Mouse (Mus musculus) testis, adult 2 months (tissue): ENCODE measurements around the gene Tnk2. TPM values are rescaled to one million over a fixed set of nuclear protein-coding genes. Genes with fewer than 3 reads are reported as not detected.
"Not testable (repeated sequence)": the region's sequence is repeated elsewhere in the genome, so short reads cannot be mapped to it uniquely, and the experiment has no call there.

Experiments used
- H3K27ac ChIP-seq: fragments of 200-500 bp; 2 replicates; pipeline ENCODE4 v1.5.1; 2012; ENCODE audit warnings: low read depth, low read length; ENCODE audit not compliant: control insufficient read depth, insufficient read depth
- H3K27me3 ChIP-seq: fragments of 200-500 bp; 2 replicates; pipeline ENCODE4 v1.6.1; 2012; ENCODE audit warnings: mild to moderate bottlenecking, low read length, moderate library complexity; ENCODE audit not compliant: control insufficient read depth, insufficient read depth
- H3K36me3 ChIP-seq: fragments of 200-500 bp; 2 replicates; pipeline ENCODE4 v1.6.1; 2012; ENCODE audit warnings: mild to moderate bottlenecking, low read length; ENCODE audit not compliant: control insufficient read depth, insufficient read depth
- H3K4me1 ChIP-seq: fragments of 200-500 bp; 2 replicates; pipeline ENCODE4 v1.6.1; 2012; ENCODE audit warnings: low read length; ENCODE audit not compliant: control insufficient read depth, insufficient read depth
- H3K4me3 ChIP-seq: fragments of 200-500 bp; 2 replicates; pipeline ENCODE4 v1.5.1; 2012; ENCODE audit warnings: low read depth, mild to moderate bottlenecking, low read length, moderate library complexity, mixed read lengths; ENCODE audit not compliant: control insufficient read depth
- CTCF ChIP-seq: fragments of 200-500 bp; IDR thresholded peaks from 2 replicates; pipeline ENCODE4 v1.5.1; 2012; ENCODE audit warnings: low read depth, mild to moderate bottlenecking, inconsistent platforms, low read length, moderate library complexity; ENCODE audit not compliant: control insufficient read depth, insufficient read depth, insufficient replicate concordance
- POLR2A ChIP-seq: fragments of 200-500 bp; IDR thresholded peaks from 2 replicates; pipeline ENCODE4 v1.6.1; 2012; ENCODE audit warnings: low read depth, mild to moderate bottlenecking, inconsistent platforms, low read length, moderate library complexity; ENCODE audit not compliant: control insufficient read depth
- polyA plus RNA-seq: library from polyadenylated mRNA; depleted of rRNA; stranded (reverse); fragments of >200 nt; gene quantifications from 2 replicates; pipeline ENCODE4 v1.2.3, GENCODE M21; 2012

The Tnk2 gene
- polyA plus RNA-seq, 1 experiment, result 21.4 TPM

DNA sequence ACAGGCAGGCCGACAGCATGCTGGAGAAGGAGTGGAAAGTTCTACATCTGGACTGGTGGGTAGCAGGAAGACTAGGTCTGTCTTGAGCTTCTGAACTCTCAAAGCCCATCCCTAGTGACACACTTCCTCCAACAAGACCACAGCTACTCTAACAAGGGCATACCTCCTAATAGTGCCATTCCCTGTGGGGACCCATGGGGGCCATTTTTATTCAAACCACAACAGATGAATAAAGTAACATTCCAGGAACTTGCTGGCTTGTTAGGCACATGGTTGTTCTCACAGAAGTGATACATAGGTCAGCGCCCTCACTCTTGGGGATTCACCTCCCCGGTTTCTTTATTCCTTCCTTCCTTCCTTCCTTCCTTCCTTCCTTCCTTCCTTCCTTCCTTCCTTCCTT lies 7.3 kb upstream of the Tnk2 start:
- no peak for TF ChIP-seq POLR2A
- TF ChIP-seq CTCF, result no peak
- H3K36me3 ChIP-seq, result no peaks in the 10 kb centered on the region
- H3K4me1 ChIP-seq, result peaks cover under 1% of the 10 kb centered on the region
- no peaks in the 10 kb centered on the region for H3K27me3 ChIP-seq
- no peak overlapping the region; the same call in 1 of the 2 replicates for H3K4me3 ChIP-seq
- H3K27ac ChIP-seq, result no peak overlapping the region

DNA sequence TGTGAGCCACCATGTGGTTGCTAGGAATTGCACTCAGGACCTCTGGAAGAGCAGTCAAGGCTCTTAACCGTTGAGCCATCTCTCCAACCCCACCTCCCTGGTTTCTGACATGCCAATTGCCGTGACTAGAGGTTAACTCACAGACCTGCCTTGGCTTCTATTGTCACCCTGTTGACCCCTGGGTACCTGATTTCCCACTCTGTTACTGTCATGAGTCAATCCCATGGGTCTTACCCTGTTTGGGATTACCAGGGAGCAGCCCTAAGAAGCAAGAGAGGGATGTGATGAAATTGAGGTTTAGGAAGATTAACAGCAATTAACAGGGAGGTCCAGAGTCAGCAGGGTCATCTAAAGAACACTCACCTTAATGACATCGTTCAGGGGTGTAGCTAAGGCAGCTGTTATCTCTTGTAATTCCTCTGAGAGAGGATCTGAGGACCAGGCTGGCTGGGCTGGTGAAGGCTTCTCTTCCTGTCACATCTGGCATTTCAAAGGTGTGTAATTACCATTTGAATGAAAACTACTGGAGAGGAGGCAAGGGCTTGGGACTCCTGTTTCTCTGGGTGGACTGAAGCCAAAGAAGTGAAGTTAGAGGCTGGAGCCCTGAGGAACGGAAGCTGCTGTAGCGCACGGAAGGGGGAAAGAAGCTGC lies 6.7 kb upstream of the Tnk2 start:
- H3K27ac ChIP-seq, result no peak overlapping the region
- TF ChIP-seq CTCF (no peak), POLR2A (no peak)

DNA sequence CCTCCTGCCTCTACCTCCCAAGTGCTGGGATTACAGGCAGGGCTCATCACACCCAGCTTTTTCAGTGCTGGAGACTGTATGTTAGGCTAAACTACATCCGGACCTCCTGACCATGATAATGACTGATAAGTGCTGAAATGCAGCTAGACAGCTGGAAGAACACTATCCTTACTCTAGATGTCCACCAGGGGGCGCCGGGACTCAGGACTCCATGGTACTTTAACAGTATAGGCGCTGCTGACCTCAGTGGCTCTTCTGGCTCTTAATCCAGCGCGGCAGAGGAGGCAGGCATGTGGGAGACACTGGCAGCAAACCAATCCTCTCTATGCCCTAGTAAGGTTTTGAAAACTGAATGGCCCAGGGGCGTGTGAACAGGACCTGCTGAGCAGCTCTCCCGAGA lies 5.2 kb upstream of the Tnk2 start:
- H3K36me3 ChIP-seq, result no peaks in the 10 kb centered on the region
- no peak overlapping the region for H3K27ac ChIP-seq
- no peaks in the 10 kb centered on the region for H3K27me3 ChIP-seq
- peak; percentile 75; the same call in 1 of the 2 replicates for TF ChIP-seq CTCF
- TF ChIP-seq POLR2A, result no peak
- H3K4me3 ChIP-seq, result no peak overlapping the region
- peaks cover 16% of the 10 kb centered on the region for H3K4me1 ChIP-seq

More for the DNA sequence above, 6.7 kb upstream of the Tnk2 start:
- Histone ChIP-seq H3K27me3 (no peaks in the 10 kb centered on the region), H3K4me3 (no peak overlapping the region), H3K4me1 (peaks cover 7% of the 10 kb centered on the region), H3K36me3 (no peaks in the 10 kb centered on the region)

DNA sequence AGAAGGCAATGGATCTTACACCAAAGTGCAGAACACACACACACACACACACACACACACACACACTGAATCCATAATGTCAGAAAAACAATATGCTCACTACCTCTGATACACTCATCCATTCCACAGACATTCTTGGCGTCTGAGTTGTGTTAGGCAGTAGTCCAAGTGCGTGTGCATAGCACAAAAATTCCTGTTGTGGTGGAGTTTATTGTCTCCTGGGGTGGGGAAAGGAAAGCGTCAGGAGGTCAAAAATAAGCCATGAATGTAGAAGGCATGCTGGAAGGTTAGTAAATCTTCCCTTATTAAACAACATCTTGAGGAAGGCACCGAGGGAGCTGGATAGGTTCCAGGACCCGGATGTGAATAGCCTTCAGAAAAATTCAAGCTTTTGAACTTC lies 3.6 kb upstream of the Tnk2 start:
- H3K4me1 ChIP-seq, result peaks cover 24% of the 10 kb centered on the region
- no peak overlapping the region for H3K27ac ChIP-seq
- H3K36me3 ChIP-seq, result no peaks in the 10 kb centered on the region
- TF ChIP-seq POLR2A (no peak), CTCF (no peak)
- H3K27me3 ChIP-seq, result no peaks in the 10 kb centered on the region
- H3K4me3 ChIP-seq, result no peak overlapping the region

DNA sequence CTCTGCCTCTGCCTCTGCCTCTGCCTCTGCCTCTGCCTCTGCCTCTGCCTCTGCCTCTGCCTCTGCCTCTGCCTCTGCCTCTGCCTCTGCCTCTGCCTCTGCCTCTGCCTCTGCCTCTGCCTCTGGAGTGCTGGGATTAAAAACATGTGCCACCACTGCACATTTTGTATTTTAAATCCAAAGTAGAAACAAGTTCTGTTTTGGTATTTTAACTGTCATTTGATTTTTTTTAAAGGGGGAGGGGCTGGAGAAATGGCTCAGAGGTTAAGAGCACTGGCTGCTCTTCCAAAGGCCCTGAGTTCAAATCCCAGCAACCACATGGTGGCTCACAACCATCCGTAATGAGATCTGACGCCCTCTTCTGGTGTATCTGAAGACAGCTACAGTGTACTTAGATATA lies 3.0 kb upstream of the Tnk2 start:
- H3K27me3 ChIP-seq, H3K36me3 ChIP-seq, H3K27ac ChIP-seq, H3K4me3 ChIP-seq: not testable (repeated sequence)
- peaks cover 30% of the 10 kb centered on the region for H3K4me1 ChIP-seq

DNA sequence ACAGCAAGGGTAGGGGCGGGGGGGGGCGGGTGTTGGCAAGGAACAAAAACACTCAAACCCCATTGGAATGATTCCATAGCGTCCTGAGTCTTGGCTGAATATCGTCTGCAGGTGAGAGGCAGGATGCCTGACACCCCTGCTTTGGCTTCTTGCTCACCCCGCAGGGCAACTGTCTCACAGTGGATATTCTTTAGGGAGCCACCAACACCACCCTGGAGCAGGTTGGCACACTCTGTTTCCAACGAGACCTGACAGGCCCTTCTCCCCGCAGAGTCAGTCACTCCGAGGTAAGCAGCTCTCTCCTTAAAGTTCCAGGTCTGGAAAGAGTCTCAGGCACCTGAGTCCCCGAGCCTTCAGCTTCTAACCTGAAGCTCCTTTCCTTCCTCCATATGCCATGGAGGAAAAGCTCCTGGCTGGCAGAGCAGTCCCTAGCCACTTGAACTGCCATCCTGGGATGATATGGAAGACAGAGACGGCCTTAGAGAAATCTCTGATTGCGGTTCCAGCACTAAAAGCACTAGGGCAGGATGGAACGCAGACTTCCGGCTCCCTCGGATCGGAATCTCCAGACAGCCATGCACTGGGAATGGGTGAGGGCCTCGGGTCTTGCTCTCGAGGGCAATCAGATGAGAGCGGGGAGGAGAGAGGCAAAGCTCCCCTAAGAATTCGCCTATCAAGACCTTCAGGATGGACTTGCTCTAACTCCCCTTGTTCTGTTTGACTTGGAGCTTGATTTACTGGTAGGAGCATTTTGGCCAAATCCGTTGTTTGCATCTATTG lies 2.0 kb upstream of the Tnk2 start:
- no peak overlapping the region for H3K27ac ChIP-seq
- peak overlapping the region; percentile 48 for H3K4me3 ChIP-seq
- no peaks in the 10 kb centered on the region for H3K27me3 ChIP-seq
- peaks cover 34% of the 10 kb centered on the region for H3K4me1 ChIP-seq
- no peaks in the 10 kb centered on the region for H3K36me3 ChIP-seq
- TF ChIP-seq CTCF (no peak), POLR2A (no peak)

DNA sequence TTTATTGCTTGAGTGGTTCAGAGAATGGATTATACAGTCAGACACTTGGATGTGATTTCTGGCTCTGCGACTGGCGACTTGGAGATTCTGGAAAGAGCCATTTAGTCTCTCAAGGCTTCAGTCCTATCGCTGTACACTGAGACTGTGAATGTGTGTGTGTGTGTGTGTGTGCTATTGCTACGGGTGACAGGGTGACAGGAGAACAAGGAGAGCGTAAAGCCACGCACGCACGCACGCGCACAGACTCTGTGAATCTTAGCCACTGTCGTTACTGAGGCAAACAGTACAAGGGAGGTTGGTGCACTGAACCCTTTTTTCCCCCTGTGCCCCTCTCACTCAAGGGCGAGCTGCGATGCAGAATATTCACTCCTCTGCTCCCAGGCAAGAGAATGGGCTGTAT lies 1.4 kb upstream of the Tnk2 start:
- TF ChIP-seq POLR2A, result no peak
- TF ChIP-seq CTCF, result no peak
- Histone ChIP-seq H3K4me1 (peaks cover 34% of the 10 kb centered on the region), H3K4me3 (peak overlapping the region; percentile 21), H3K27ac (no peak overlapping the region), H3K36me3 (no peaks in the 10 kb centered on the region), H3K27me3 (no peaks in the 10 kb centered on the region)
